Mouse (Mus musculus) E14TG2a.4 (cell line): ENCODE data around the gene Kmt2b.

Experiments used
- H3K27me3 ChIP-seq: 2 replicates; pipeline ENCODE4 v1.6.1; 2014; ENCODE audit warnings: low read length, control low read depth; ENCODE audit not compliant: insufficient read depth
- H3K36me3 ChIP-seq: 2 replicates; pipeline ENCODE4 v1.6.1; 2014; ENCODE audit warnings: low read length, control low read depth; ENCODE audit not compliant: insufficient read depth
- H3K4me1 ChIP-seq: replicated peaks from 2 replicates; pipeline ENCODE4 v1.6.1; 2014; ENCODE audit warnings: low read depth, low read length, control low read depth
- H3K4me3 ChIP-seq: replicated peaks from 2 replicates; pipeline ENCODE4 v1.5.1; 2014; ENCODE audit warnings: mild to moderate bottlenecking, low read length
- H3K9me3 ChIP-seq: 2 replicates; pipeline ENCODE4 v1.6.1; 2014; ENCODE audit warnings: low read length, control low read depth
- CTCF ChIP-seq: conservative IDR thresholded peaks from 2 replicates; pipeline ENCODE4 v1.5.1; 2014; ENCODE audit warnings: low read length
- NANOG ChIP-seq: IDR thresholded peaks from 2 replicates; pipeline ENCODE4 v1.6.1; 2014; ENCODE audit warnings: borderline replicate concordance, low read length, mixed read lengths
- POU5F1 ChIP-seq: IDR thresholded peaks from 2 replicates; pipeline ENCODE4 v1.6.1; 2014; ENCODE audit warnings: low read length, borderline replicate concordance

The Kmt2b gene

GRCm38 (mm10) chr7:30619202-30619601, 30.7 kb upstream of the Kmt2b start:
- H3K4me1 ChIP-seq, result peaks cover 76% of the 10 kb centered on the region
- peaks cover 71% of the 10 kb centered on the region for H3K36me3 ChIP-seq
- H3K9me3 ChIP-seq, result 0 out of 2 replicates have a peak, but pooled peaks cover 4% of the 10 kb centered on the region
- no peak overlapping the region for H3K4me3 ChIP-seq
- no peak for TF ChIP-seq POU5F1
- TF ChIP-seq CTCF, result peak; percentile 96
- H3K27me3 ChIP-seq, result no peaks in the 10 kb centered on the region

- H3K9me3 ChIP-seq, result 0 out of 2 replicates have a peak, but pooled peaks cover 4% of the 10 kb centered on the region
- TF ChIP-seq CTCF (no peak), NANOG (no peak), POU5F1 (no peak)
- H3K4me1 ChIP-seq, result peaks cover 73% of the 10 kb centered on the region
- H3K36me3 ChIP-seq, result peaks cover 65% of the 10 kb centered on the region
- no peak overlapping the region for H3K4me3 ChIP-seq
- no peaks in the 10 kb centered on the region for H3K27me3 ChIP-seq
These were observed 30.1 kb upstream of the Kmt2b start for GRCm38 (mm10) chr7:30618658-30619057.

GRCm38 (mm10) chr7:30615049-30615760, 26.7 kb upstream of the Kmt2b start:
- H3K36me3 ChIP-seq, result peaks cover 37% of the 10 kb centered on the region
- H3K4me3 ChIP-seq, result no peak overlapping the region
- TF ChIP-seq POU5F1, result no peak
- TF ChIP-seq CTCF, result no peak
- no peak for TF ChIP-seq NANOG
- peaks cover 63% of the 10 kb centered on the region for H3K4me1 ChIP-seq
- H3K27me3 ChIP-seq, result peaks cover 5% of the 10 kb centered on the region; the same call in 1 of the 2 replicates
- 0 out of 2 replicates have a peak, but pooled peaks cover 4% of the 10 kb centered on the region for H3K9me3 ChIP-seq

GRCm38 (mm10) chr7:30614454-30614853, 25.9 kb upstream of the Kmt2b start:
- Histone ChIP-seq H3K27me3 (peaks cover 5% of the 10 kb centered on the region; the same call in 1 of the 2 replicates), H3K4me1 (peaks cover 66% of the 10 kb centered on the region), H3K36me3 (peaks cover 36% of the 10 kb centered on the region), H3K4me3 (no peak overlapping the region), H3K9me3 (0 out of 2 replicates have a peak, but pooled peaks cover 4% of the 10 kb centered on the region)
- no peak for TF ChIP-seq POU5F1
- peak; percentile 18; the same call in 1 of the 2 replicates for TF ChIP-seq CTCF

- Histone ChIP-seq H3K9me3 (0 out of 2 replicates have a peak, but pooled peaks cover 4% of the 10 kb centered on the region), H3K27me3 (peaks cover 5% of the 10 kb centered on the region; the same call in 1 of the 2 replicates), H3K36me3 (peaks cover 29% of the 10 kb centered on the region), H3K4me3 (no peak overlapping the region), H3K4me1 (peaks cover 68% of the 10 kb centered on the region)
- TF ChIP-seq POU5F1 (no peak), CTCF (peak; percentile 59), NANOG (no peak)
These were observed 25.1 kb upstream of the Kmt2b start for GRCm38 (mm10) chr7:30613529-30614112.

- no peak within 1 kb of the TSS for H3K4me3 ChIP-seq
- TF ChIP-seq POU5F1 (no peak), NANOG (no peak), CTCF (no peak)
These were observed 24.3 kb upstream of the Kmt2b start, which contains the start of gene Upk1a for GRCm38 (mm10) chr7:30612654-30613402. Upk1a (minus strand) TSS chr7:30612847.

GRCm38 (mm10) chr7:30610043-30610442, 21.5 kb upstream of the Kmt2b start:
- H3K9me3 ChIP-seq, result 0 out of 2 replicates have a peak, but pooled peaks cover 2% of the 10 kb centered on the region
- TF ChIP-seq POU5F1 (no peak), NANOG (no peak), CTCF (peak; percentile 10; the same call in 1 of the 2 replicates)
- H3K27me3 ChIP-seq, result peaks cover 5% of the 10 kb centered on the region; the same call in 1 of the 2 replicates
- H3K4me1 ChIP-seq, result peaks cover 73% of the 10 kb centered on the region
- no peaks in the 10 kb centered on the region; the same call in 1 of the 2 replicates for H3K36me3 ChIP-seq
- peak overlapping the region; percentile 57 for H3K4me3 ChIP-seq

More at GRCm38 (mm10) chr7:30612654-30613402, 24.3 kb upstream of the Kmt2b start, which contains the start of gene Upk1a:
- H3K4me1 ChIP-seq, result peaks cover 70% of the 10 kb centered on the region
- peaks cover 21% of the 10 kb centered on the region for H3K36me3 ChIP-seq
- 0 out of 2 replicates have a peak, but pooled peaks cover 4% of the 10 kb centered on the region for H3K9me3 ChIP-seq
- H3K27me3 ChIP-seq, result peaks cover 5% of the 10 kb centered on the region; the same call in 1 of the 2 replicates

- Histone ChIP-seq H3K9me3 (no peaks in the 10 kb centered on the region), H3K4me1 (peaks cover 89% of the 10 kb centered on the region), H3K4me3 (peak overlapping the region; percentile 61), H3K27me3 (peaks cover 5% of the 10 kb centered on the region; the same call in 1 of the 2 replicates), H3K36me3 (no peaks in the 10 kb centered on the region; the same call in 1 of the 2 replicates)
- TF ChIP-seq NANOG, result no peak
- TF ChIP-seq CTCF, result no peak
- TF ChIP-seq POU5F1, result no peak
These were observed 19.9 kb upstream of the Kmt2b start for GRCm38 (mm10) chr7:30608476-30608875.
